Mouse (Mus musculus): ENCODE results near the gene Rhbdf2.
A peak's percentile ranks its signal among the peaks of the same experiment; 100 is the strongest.
"Not testable (repeated sequence)": the region's sequence is repeated elsewhere in the genome, so short reads cannot be mapped to it uniquely, and the experiment has no call there.

The Rhbdf2 gene

DNA sequence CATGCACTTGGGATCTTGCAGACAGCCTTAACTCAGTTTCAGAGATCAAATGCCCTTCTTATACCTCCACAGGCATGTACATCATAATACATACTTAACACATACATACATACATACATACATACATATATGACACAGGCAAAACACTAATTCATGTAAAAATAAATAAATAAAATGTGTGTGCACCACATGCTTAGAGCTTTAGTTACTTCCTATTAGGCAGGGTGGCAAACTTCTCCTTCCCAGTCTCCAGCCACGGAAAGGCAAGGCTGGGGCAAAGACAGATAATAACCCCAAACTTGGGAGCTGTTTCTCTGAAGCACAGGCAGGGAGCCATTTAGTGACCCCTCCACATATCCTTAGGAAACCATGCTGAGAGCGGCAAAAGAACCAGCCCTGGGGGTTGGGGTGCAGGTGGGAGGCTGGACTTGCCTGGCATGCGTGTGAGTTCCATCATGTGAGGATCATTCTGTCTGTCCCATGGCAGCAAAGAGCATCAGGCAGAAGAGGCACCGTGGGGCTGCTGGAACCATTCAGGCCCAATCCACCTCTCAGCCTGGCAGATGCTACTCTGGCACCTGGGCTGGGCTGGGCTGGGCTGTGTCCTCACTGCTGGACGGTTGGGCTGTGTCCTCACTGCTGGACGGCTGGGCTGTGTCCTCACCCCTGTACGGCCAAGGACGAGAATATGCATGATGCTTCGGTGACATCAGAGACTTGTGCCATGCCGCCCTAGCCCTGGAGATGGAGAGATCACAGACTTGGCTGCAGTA is at the start of gene Rhbdf2:
Gene Rhbdf2 (minus strand): TSS at position 721 of the 773 bp plus-strand sequence.
- DNase-seq (ENCODE audit: extremely low read depth, insufficient read length, low spot score): no peak

GRCm38 (mm10) chr11:116676175-116676976 is 49.6 kb upstream of the Rhbdf2 start:
- DNase-seq (ENCODE audit: extremely low read depth, insufficient read length, low spot score): no peak

DNA sequence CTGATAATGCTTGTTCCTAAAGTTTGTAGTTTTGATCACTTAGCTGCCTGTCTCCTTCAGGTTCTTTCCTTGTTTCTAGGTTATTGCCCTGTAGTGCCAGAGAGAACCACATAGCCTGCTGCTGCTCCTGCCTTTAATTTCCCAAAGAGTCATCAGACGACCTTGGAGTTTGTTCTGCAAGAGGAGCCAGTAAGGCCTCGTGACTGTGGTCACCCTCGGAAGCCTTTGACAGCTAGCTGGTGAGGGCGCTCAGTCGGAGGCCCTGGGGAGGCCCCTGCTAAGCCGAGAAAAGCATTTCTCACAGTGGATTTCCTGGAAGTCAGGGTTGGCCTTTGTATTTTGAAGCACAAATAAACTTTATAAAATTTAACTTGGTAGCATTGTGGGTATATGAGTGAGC is 48.6 kb upstream of the Rhbdf2 start:
- not testable (repeated sequence) for DNase-seq (ENCODE audit: extremely low read depth, insufficient read length, low spot score)

DNA sequence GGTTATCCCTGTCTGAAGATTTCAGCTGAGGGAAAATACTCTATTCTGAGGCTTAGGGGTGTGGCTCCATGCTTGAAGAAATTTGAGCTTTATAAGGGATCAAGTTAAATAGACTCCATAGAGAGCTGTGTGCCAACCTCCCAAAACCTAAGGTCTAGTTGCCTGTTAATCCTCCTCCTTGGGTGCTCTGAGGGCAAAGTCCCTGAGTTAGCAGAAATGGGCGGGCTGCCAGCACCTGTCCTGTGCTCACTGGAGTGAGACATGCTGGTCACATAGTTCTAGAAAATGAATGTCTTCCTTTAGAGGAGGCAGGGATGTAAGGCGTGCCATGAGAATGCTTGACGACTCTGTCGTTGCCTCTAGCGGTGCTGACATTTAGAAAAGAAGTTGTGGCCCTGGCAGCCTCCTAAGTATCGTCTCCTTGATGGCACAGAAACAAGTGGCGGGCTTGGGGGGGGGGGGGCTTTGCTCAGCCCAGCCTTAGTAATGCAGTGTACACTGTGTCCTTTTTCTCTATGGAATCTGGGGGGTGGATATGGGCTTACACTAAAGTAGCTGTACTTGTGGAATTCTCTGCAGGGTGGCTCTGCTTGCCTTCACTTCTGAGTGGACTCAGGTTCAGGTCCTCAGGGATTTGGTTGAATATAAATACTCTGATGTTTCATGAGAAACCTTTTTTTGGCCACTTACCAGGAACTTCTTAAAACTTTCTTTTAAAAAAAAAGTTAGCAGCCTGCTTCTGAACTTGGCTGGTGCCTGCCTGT is 48.0 kb upstream of the Rhbdf2 start:
- DNase-seq (ENCODE audit: extremely low read depth, insufficient read length, low spot score): no peak

DNA sequence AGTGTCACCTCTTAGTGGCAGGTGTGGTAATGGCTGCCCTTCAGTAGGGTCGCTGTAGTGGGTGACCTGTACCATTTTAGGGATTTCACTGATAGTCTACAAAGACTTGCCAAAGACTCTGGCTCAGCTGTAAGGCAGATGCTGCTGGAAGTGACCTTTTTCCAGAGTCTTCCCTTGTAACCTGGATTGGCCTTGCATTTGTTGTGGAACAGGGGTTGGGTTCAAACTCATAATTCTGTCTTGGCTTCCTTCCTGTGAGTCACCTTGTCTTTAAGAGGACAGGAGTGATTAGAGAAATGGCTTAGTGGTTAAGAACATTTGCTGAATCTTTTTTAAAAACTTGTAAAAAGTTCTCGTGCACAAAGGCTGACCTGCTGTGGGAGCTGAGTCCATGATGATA is 46.6 kb upstream of the Rhbdf2 start:
- no peak for DNase-seq (ENCODE audit: extremely low read depth, insufficient read length, low spot score)

GRCm38 (mm10) chr11:116672595-116672994 is 45.8 kb upstream of the Rhbdf2 start:
- DNase-seq (ENCODE audit: extremely low read depth, insufficient read length, low spot score): no peak

- DNase-seq (ENCODE audit: extremely low read depth, insufficient read length, low spot score): no peak
Measured at GRCm38 (mm10) chr11:116671845-116672434, 45.1 kb upstream of the Rhbdf2 start.

GRCm38 (mm10) chr11:116671112-116671844 is 44.5 kb upstream of the Rhbdf2 start:
- peak; percentile 93 for DNase-seq (ENCODE audit: extremely low read depth, insufficient read length, low spot score)

- no peak for DNase-seq (ENCODE audit: extremely low read depth, insufficient read length, low spot score)
Measured at GRCm38 (mm10) chr11:116670386-116670785, 43.6 kb upstream of the Rhbdf2 start.

DNA sequence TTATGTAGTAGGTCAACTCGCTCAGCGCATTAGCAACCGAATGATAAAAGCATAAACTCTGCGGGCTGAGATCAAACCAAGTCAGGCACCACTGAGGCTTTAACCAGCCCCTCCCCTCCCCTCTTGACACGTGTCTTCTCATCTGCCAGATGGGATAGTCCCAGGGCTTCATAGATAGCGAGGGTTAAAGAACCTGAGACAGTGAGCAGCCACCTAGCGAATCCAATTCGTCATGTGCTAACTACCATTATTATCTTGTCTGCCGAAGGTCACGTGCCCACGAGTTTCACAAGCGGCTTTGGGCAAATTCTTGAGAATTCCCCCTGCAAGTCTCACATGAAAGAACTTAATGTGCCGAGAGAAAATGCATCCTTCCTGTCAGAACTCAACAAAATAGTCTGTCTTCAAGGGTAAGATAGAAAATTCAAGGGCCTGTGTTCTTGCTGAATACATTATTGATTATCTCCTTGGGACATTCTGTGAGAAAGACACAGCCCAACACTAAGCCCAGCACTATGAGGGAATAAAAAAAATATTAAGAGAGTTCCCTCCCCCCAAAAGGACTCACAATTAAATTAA is 43.1 kb upstream of the Rhbdf2 start:
- DNase-seq (ENCODE audit: extremely low read depth, insufficient read length, low spot score): no peak

- DNase-seq (ENCODE audit: extremely low read depth, insufficient read length, low spot score): no peak
Measured at GRCm38 (mm10) chr11:116669316-116669715, 42.5 kb upstream of the Rhbdf2 start.

DNA sequence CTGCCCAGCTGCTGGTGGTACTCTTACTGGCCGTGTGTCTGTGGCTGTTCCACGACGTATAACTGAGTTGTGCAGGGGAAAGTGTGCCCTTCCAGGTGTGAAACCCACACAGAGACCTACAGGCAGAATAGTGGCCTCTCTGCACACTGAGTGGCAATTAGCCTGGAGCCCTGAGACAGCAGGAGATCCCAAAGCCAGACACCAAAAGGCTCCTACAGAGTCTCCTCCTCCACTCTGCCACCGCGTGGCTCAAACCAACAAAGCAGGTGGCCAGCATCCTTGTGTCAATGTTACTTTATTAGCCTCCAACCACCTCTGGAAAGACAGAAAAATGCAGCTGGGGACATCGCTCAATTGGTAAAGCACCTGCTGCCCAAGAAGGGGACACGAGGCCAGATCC is 42.0 kb upstream of the Rhbdf2 start:
- DNase-seq (ENCODE audit: extremely low read depth, insufficient read length, low spot score): no peak

DNA sequence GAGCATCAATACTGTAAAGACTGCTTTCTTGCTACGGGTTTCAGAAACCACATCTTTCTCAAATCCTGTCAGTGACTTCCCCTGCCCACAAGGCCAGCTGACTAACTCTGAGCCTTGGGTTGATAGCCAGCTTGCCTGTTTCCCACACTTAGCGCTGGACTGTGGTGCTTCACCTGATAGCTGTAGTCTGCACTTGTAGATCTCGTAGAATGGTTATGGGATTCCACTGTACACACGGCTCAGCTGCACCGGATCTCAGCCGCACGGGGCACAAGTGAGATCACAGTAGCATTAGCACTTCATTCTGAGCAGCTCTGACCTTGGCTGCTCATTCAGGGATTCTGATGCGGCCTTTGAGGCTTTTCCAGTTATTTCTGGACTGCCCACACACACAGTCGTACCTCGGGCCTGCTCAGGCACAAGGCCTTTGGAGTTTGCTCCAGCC is 41.6 kb upstream of the Rhbdf2 start:
- no peak for DNase-seq (ENCODE audit: extremely low read depth, insufficient read length, low spot score)

- DNase-seq (ENCODE audit: extremely low read depth, insufficient read length, low spot score): no peak
Measured at GRCm38 (mm10) chr11:116667930-116668329, 41.1 kb upstream of the Rhbdf2 start.

DNA sequence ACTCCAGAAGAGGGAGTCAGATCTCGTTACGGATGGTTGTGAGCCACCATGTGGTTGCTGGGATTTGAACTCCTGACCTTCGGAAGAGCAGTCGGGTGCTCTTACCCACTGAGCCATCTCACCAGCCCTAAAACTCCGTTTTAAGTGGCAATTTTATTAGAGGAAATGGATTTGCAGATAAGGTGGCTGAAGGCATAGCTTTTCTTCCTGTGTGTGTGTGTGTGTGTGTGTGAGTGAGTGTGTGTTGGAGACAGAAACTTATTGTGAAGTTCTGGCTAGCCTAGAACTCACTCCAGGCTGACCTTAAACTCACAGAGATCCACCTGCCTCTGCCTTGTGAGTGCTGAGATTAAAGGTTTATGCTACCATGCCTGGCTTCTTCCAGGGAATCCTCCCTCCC is 40.2 kb upstream of the Rhbdf2 start:
- not testable (repeated sequence) for DNase-seq (ENCODE audit: extremely low read depth, insufficient read length, low spot score)

DNA sequence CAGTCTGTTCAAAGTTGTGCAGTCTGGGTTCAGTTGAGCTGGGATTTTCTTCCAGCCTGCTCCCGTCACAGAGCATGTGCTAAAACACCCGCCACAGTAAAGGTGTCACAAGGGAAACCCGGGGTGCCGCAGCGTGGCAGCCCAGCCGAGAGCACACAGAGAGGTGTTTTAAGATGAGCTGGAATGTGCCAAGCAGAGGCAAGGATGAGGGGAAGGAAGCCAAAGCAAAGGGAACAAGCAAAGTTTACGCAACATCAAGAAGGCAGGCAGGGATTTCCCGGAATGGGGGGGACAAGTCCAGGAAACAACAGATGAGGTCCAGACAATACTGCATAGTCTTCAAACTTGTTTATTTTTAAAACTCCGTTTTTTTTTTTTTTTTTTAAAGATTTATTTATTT is 39.7 kb upstream of the Rhbdf2 start:
- DNase-seq (ENCODE audit: extremely low read depth, insufficient read length, low spot score): no peak

DNA sequence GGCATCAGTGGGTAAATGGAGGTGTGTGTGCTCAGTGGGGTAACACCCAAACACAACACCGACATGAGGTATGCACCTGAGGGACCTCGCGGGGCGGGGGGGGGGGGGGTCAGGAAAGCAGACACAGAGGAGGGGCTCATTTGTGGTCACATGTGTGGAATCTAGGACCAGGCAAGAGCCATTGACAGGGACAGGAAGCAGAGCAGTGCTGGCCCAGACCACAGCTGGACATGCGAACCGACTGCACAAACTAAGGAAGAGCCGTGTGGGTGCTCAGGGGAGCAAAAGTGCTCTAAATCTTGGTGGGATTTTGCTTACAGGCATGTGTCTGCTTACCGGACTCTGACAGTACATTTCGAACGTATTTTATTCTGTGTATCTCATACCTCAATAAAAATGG is 38.5 kb upstream of the Rhbdf2 start:
- DNase-seq (ENCODE audit: extremely low read depth, insufficient read length, low spot score): no peak

DNA sequence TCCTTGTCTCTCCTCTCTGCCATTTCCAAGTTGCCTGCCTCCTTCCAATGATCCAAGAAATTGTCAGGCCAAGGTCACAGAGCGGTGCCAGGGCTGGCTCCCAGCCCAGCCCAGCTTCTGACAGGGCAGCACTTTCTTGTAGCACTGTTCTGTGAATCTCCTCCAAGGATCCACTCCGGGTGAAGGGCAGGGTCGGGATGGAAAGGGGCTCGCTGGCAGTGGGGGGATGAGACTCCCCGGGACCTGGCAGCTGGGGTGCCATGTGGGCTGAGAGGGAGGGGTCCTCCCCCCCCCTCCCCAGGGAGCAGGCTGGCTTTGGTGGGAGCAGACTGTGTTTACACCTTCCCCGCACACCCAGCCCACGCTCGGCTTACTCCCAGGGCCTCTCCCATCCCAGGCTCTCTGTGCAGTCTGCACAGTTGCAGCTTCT is 35.1 kb upstream of the Rhbdf2 start:
- DNase-seq (ENCODE audit: extremely low read depth, insufficient read length, low spot score): no peak

DNA sequence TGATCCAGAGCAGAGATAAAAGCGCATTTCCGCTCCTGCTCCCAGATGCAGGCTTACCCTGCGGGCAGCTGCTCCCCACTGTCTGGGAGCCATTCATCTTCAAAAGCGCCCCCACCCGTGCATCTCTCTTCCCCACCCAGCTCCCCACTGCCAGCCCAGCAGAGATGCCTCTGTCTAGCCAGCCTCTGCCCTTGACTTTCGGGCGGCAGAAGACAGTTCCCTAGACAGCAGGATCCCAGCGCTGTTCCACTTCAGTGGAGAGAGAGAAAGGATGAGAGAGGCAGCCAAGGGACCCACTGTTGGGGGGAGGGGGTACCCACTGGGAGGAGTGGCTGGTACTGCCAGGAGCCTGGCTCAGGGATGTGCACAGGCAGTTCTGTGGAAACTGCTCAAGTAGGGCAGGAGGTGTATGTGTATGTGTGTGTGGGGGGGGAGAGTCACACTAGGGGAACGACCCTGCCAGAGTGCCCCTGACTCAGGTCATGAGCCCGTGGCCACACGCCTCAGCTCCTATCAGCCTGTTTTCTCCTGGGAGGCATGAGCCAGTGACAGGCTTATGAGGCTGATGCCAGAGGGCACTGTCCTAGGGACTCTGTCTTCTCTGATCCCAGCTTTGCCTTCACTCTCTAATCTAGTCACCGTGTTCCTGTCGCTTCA is 34.6 kb upstream of the Rhbdf2 start:
- no peak for DNase-seq (ENCODE audit: extremely low read depth, insufficient read length, low spot score)

Data from 3134 (cell line).